Mouse (Mus musculus) kidney, postnatal 14 days (tissue): ENCODE results near the gene Ap4e1.
A peak's percentile ranks its signal among the peaks of the same experiment; 100 is the strongest.

ENCODE experiments used
- DNase-seq: peaks from one replicate; pipeline ENCODE4 v3.0.0; 2022; ENCODE audit warnings: mixed read lengths

Gene Ap4e1

DNA sequence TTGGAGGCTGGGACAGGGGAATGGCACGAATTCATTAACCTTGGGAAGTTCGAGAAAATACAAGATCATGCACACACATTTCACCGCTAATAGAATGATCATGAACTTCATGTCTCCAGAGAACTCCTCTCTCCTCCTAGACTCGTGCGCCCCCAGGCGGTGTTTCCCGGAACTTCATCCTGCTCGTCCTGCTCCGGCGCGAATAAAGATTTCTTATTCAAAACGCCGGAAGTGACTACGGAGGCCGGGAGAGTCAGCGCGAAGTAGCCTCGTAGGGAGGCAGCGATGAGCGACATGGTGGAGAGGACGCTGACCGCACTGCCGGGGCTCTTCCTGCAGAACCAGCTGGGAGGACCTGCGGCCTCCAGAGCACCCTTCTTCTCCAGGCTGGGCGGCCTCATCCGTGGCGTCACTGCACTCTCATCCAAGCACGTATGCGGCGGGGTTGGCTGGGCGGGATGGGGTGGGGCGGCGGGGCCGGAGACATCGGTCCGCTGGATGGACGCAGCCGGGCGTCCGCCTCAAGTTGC is at the start of gene Ap4e1:
Gene Ap4e1, plus strand, starts transcription at position 249 of the 530 bp plus-strand sequence.
- peak; percentile 93 for DNase-seq

- DNase-seq: peak; percentile 13
Measured at GRCm38 (mm10) chr2:126961696-126962095, 46.8 kb upstream of the Ap4e1 start.

DNA sequence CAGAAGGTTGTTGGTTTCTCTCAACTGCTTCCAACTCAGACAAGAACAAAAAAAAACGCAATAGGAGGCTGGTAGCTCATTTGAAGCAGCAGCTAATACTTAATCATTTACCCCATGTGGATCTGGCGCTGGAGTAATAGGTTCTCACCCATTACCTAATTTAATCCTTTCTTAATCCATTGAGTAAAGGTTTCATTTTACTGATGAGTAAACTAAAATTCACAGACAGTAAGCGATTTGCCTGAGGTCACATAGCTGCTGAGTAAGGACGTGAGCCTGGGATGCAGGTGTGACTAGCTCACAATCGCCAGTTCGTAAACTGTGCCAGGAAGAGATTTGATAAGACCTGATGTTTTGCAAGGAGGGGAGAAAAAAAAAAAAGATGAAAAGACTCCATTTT is 31.1 kb upstream of the Ap4e1 start:
- no peak for DNase-seq

DNA sequence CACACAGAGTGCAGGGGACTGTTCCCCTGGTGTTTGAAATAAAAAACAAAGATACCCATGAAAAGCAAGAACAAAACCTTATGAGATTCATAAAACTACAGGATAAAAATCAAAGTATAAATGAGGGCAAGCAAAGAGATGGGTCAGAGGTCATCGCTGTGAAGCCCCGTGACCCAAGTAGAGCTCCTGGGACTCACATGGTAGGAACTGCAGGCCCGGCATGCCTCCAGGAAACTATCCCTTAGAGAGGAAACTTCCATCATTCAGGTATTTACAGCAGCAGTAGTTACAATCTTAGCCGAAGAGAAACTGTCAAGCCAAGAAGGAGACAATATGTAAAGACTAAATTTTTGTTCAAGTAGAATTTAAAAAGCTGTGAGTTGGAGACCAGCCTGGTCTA is 25.3 kb upstream of the Ap4e1 start:
- DNase-seq: no peak

- DNase-seq: no peak
Measured at GRCm38 (mm10) chr2:126989919-126990318, 18.6 kb upstream of the Ap4e1 start.

DNA sequence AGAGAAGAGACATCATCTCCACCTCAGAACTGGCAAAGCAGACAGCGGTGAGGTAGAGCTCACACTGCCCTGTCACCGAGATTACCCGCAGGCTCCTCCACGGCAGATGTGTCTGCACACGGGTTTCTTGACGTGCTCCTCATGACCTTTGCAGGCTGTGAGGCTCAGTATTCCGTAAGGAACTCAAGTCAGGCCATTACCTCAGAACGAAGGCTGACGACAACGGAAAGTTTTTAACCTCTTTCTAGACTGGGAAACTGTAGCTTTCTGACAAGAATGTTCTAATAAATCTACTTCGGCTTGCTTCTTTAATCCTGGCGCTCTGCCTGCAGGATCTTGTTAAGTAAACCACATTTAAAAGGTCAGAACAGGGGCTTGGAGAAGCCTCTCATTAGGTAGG is 15.8 kb upstream of the Ap4e1 start:
- no peak for DNase-seq

DNA sequence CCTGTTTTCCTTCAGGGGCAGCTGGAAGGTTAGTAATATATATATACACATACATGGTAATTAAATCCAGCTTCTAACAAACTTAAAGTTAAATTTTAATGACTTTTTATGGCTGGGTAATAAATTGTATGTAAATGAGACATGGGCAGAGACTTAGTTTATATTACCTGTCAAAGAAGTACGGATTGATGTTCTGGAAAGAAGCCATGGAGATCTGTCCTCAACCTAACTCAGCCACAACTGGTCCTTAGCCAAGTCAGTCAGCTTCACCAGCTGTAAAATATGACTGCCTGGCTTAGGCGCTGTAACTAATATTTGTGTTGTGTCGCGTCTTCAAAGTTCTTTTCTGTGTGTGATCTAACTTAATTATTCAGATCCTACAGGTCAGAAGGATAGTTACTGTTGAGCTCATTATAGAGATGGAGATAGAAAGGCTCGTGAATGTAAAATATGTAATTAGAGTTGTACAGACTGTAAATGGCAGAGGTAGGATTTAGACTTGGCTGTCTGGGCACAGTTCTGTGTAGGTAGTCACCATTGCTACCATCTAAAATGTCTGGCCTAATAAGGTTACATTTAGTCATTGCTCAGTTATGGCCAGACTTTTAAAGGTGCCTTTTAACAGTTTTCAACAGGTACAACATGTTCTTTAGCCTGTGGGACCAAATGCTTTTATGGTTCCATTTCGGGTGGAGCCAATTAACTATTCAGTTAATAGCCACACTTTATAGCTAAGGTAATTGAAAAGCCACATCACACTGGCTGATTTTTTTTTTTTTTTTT is 13.9 kb upstream of the Ap4e1 start:
- peak; percentile 44 for DNase-seq

GRCm38 (mm10) chr2:126996737-126997136 is 11.8 kb upstream of the Ap4e1 start:
- peak; percentile 79 for DNase-seq

DNA sequence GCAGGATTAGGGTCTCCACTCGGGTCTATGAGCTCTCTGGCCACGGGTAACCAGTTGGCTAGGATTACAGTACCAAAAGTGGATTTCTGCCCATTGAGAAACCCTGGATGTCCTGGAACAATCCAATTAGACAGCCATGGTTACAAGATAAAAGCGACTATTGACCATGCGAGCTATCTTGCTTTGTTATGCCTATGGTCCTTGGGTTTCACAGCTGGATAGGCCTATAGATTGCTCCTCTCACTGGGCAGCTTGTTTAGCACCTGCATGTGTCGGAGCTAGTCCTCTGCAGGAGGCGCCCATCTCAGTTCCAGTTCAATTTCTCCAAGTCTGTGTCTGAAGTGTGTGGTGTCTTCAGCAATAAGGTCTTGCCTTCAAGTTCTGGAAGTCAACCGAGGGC is 10.3 kb upstream of the Ap4e1 start:
- no peak for DNase-seq

GRCm38 (mm10) chr2:127000406-127001324 is 7.9 kb upstream of the Ap4e1 start:
- no peak for DNase-seq

DNA sequence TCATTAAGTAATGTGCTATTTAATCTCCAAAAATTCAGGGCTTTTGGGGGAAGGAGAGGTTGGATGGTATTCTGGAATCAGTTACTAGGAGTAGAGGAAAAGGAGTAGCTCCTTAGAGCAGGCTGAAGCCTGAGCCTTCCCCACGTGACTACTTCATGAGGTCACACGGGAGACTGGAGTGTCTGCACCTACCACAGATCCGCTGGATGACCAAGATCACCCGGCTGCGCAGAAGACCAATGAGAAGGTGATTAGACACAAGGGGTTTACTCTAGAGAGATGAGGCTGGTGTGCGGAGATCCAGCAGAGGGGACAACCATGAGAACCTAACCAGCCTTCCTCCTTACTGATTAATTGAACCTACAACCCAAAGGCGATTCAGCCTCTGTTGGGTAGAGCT is 4.5 kb upstream of the Ap4e1 start:
- DNase-seq: no peak

DNA sequence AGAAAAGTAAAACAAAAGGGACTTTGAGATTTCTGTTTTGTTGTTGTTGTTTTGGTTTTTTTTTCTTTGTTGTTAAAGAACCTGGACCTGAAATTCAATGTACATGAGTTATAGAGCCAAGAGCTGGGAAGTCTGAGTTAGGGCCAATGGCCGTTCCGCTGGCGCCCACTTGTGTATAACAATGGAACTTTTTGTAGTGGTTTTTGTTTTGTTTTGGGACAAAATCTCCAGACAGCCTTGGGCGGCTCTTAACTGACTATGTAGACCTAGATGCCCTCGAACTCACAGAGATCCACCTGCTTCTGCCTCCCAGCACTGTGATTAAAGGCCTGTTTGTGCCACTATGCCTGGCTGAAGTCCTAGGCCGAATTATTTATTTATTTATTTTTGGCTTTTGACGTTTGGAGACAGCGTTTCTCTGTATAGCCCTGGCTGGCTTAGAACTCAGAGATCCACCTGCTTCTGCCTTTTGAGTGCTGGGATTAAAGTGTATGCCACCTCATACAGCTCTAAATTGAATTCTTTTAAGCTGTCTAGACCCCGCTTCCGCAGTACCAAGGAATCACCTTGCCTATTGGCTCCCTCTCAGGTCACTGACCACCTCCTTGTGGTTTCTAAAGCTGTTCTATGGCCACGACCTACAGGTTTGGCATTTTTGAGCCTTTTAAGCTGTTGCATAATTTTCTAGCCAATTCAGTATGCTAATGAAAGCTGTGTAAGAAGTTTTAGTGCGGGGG is 1.7 kb upstream of the Ap4e1 start:
- DNase-seq: peak; percentile 68

DNA sequence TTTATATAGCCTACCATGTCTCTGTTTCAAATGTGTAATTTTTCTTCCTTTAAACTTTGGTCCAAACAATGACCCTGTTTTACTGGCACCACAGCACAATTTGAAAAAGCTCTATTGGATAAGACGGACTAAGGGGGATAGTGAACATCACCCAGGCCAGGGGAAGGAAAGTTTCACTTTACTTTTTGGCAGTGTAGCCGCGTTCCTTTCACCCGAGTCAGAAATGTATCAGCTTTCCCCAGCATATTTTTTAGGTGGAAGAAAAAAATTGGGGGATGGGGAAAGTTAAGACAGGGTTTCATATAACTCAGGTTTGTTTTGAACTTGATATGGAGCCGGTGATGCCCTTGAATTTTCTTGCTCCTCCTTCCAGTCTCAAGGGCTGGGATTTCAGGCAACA is 1.0 kb upstream of the Ap4e1 start:
- no peak for DNase-seq

DNA sequence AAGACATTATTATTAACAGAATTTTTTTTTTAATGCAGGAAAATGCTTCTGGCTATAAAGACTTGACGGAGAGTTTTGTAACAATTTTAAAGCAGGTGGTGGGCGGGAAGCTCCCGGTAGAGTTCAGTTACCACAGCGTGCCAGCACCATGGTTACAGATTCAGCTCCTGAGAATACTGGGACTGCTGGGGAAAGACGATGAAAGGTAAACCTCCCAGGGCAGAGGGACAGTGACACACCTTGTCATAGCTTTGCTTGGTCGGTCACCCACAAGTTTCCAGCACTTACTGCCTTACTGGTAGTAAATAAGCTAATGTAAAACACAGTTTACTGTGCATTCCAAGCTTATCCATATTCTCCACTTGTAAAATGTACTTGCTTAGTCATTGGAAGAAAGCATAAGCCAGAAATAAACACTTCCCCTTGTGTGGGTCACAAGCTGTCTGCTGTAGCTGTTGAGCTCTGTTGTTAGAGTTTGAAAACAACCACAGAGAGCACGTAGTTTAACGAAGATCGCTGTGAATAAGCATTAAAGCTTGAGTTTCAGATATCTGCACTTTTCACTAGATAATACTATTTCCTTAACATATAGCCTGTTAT is 26.6 kb downstream of the Ap4e1 start:
- DNase-seq: no peak

DNA sequence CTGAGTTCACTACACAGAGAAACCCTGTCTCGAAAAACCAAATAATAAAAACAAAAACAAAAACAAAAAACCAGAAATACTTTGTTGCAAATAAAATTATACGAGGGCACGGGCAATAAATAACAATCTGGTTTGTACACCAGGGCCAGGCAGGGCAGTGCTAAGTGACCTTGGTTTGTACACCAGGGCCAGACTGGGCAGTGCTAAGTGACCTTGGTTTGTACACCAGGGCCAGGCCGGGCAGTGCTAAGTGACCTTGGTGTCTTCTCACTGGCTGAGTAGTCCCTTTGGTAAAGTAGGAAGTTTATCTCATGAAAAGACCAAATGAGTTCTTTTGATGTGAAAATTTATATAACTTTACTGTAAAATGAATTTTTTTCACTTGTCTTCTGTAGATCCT is 28.8 kb downstream of the Ap4e1 start:
- no peak for DNase-seq

DNA sequence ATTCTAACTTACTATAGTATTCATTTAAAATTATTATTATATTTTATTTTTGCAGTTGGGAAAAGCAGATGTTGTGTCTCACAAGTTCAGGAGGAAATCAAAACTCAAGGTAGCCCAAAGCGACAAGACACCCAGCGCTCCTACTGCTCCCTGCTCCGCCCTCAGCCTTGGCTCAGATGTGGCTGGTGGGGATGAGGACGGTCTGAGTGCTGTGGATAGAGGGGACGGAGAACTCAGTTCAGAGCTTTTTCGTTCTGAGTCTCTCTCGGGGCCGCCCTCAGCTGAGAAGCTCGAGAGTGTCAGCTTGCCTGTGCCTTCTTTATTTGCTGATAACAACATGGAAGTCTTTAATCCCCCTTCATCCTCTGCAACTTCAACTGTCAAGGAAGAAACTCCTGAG is 53.0 kb downstream of the Ap4e1 start:
- no peak for DNase-seq

GRCm38 (mm10) chr2:127068806-127069205 is 60.3 kb downstream of the Ap4e1 start:
- DNase-seq: no peak

GRCm38 (mm10) chr2:127069781-127070434 is 61.4 kb downstream of the Ap4e1 start:
- no peak for DNase-seq

DNA sequence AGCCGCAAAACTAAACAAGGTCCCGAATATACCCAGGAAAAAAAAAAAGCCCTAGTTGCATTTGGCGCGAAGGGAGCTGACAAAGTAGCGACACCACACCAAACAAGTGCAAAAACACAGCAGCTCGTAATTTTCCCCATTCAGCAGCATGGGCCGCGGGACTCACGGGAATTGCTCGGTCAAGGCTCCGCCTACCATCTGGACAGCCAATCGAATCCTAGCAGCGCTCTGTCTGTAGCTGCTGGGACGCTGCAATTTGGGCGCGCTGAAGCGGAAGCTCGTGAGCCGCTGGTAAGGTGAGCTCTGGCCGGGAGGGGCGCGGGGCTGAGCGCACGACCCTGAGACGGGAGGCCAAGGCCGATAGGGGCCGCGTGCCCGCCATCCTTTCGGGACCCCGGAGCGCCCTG is 61.9 kb downstream of the Ap4e1 start, which contains the start of gene Blvra:
Gene Blvra, plus strand, starts transcription at position 231 of the 407 bp plus-strand sequence.
- DNase-seq: peak; percentile 95

DNA sequence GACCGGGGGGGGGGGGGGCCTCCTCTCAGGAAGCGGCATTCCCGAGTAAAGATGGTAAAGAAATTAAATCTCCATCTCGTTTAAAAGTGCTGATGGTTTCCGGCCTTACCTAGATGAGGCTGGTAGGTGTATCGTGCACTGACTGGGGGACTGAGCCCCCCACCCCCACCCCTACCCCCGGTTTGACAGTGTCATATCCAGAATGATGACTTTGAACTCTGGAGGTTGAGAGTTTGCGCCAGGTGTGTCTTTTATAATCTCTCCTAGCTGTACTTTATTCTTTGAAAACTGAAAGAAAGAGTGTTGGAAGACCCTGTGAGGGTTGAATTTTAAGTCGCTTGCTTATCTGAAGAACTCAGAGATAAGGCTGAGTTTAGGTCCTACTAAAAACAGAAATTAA is 62.4 kb downstream of the Ap4e1 start:
- DNase-seq: no peak

GRCm38 (mm10) chr2:127074116-127074515 is 65.6 kb downstream of the Ap4e1 start:
- no peak for DNase-seq

GRCm38 (mm10) chr2:127077611-127078010 is 69.1 kb downstream of the Ap4e1 start:
- DNase-seq: no peak
